Mouse (Mus musculus) megakaryocyte, adult 5-6 weeks (primary cell): ENCODE results near the gene Polr3e. TPM values are rescaled to one million over a fixed set of nuclear protein-coding genes. Genes with fewer than 3 reads are reported as not detected.
A peak's percentile ranks its signal among the peaks of the same experiment; 100 is the strongest.

ENCODE experiments used
- ATAC-seq: 2 replicates; pipeline ENCODE4 v1.8.0; 2016; ENCODE audit warnings: mild to moderate bottlenecking, inconsistent platforms; ENCODE audit not compliant: poor library complexity, severe bottlenecking
- total RNA-seq, 2 experiments: library from RNA; stranded (forward) in 1 of 2; stranded (reverse) in 1 of 2; fragments of 153-499, 151-499 nt in 1 of 2; fragments of 221-1000, 200-1000 nt in 1 of 2; gene quantifications; 2 replicates each; pipeline versions ENCODE4 v1.2.3 to v1.2.4; 2015 to 2017

The Polr3e gene
- 4.6 and 5.3 TPM in 2 replicates for total RNA-seq (2015)
- 9.8 and 11.6 TPM in 2 replicates for total RNA-seq (2017)

- peak; percentile 94 for ATAC-seq
Observed at GRCm38 (mm10) chr7:120917592-120918461, at the start of gene Polr3e. TSS of gene Polr3e (plus strand) at chr7:120917744.

- 0 out of 2 replicates have a peak, but pooled peaks have one; percentile 2 for ATAC-seq
Observed at GRCm38 (mm10) chr7:120869883-120870282, 47.7 kb upstream of the Polr3e start.

GRCm38 (mm10) chr7:120870431-120871008, 47.0 kb upstream of the Polr3e start:
- no peak for ATAC-seq

- ATAC-seq = no peak
Observed at GRCm38 (mm10) chr7:120873083-120873482, 44.5 kb upstream of the Polr3e start.

GRCm38 (mm10) chr7:120874021-120874420, 43.5 kb upstream of the Polr3e start:
- no peak for ATAC-seq

- peak; percentile 58 for ATAC-seq
Observed at GRCm38 (mm10) chr7:120874764-120875539, 42.6 kb upstream of the Polr3e start.

GRCm38 (mm10) chr7:120875540-120876388, 41.8 kb upstream of the Polr3e start:
- peak; percentile 48 for ATAC-seq

GRCm38 (mm10) chr7:120878271-120878670, 39.3 kb upstream of the Polr3e start:
- ATAC-seq = no peak

GRCm38 (mm10) chr7:120879972-120880371, 37.6 kb upstream of the Polr3e start:
- no peak for ATAC-seq

- ATAC-seq = no peak
Observed at GRCm38 (mm10) chr7:120880770-120881169, 36.8 kb upstream of the Polr3e start.

GRCm38 (mm10) chr7:120881451-120881850, 36.1 kb upstream of the Polr3e start:
- no peak for ATAC-seq

- ATAC-seq = no peak
Observed at GRCm38 (mm10) chr7:120882674-120883073, 34.9 kb upstream of the Polr3e start.

GRCm38 (mm10) chr7:120883523-120884290, 33.8 kb upstream of the Polr3e start:
- ATAC-seq = peak; percentile 65

- ATAC-seq = no peak
Observed at GRCm38 (mm10) chr7:120884746-120885145, 32.8 kb upstream of the Polr3e start.

GRCm38 (mm10) chr7:120893123-120893522, 24.4 kb upstream of the Polr3e start:
- ATAC-seq = no peak

- no peak for ATAC-seq
Observed at GRCm38 (mm10) chr7:120897054-120897453, 20.5 kb upstream of the Polr3e start.

- no peak for ATAC-seq
Observed at GRCm38 (mm10) chr7:120897711-120898335, 19.7 kb upstream of the Polr3e start.

GRCm38 (mm10) chr7:120900191-120900590, 17.4 kb upstream of the Polr3e start:
- no peak for ATAC-seq

GRCm38 (mm10) chr7:120901701-120902100, 15.8 kb upstream of the Polr3e start:
- peak; percentile 90 for ATAC-seq
